Mouse (Mus musculus) intestine, embryonic 14.5 days (tissue): Measurements from ENCODE around the gene Rap2c. TPM values are rescaled to one million over a fixed set of nuclear protein-coding genes. Genes with fewer than 3 reads are reported as not detected.

ENCODE experiments used
- ATAC-seq: fragments of 200-750 bp; cut with Nextera tagmentation; replicated peaks from 2 replicates; pipeline ENCODE4 v1.8.0; 2017; ENCODE audit warnings: low read depth, moderate number of reproducible peaks, moderate TSS enrichment, moderate library complexity; ENCODE audit not compliant: low FRiP score, low TSS enrichment
- DNase-seq: peaks from one replicate; pipeline ENCODE4 v3.0.0-alpha.2; 2018; ENCODE audit warnings: low spot score
- H3K27ac ChIP-seq: fragments of 300-500 bp; sonication (generic); 2 replicates; pipeline ENCODE4 v1.5.1; 2014; ENCODE audit warnings: low read depth, mild to moderate bottlenecking, control low read depth
- H3K27me3 ChIP-seq: fragments of 300-500 bp; sonication (generic); replicated peaks from 2 replicates; pipeline ENCODE4 v1.6.1; 2014; ENCODE audit warnings: low read length, control low read depth; ENCODE audit not compliant: control insufficient read depth, insufficient read depth
- H3K36me3 ChIP-seq: fragments of 300-500 bp; sonication (generic); 2 replicates; pipeline ENCODE4 v1.6.1; 2014; ENCODE audit warnings: low read length, control low read depth; ENCODE audit not compliant: control insufficient read depth, insufficient read depth
- H3K4me1 ChIP-seq: fragments of 300-500 bp; sonication (generic); replicated peaks from 2 replicates; pipeline ENCODE4 v1.6.1; 2014; ENCODE audit warnings: low read length, control low read depth, mixed read lengths; ENCODE audit not compliant: control insufficient read depth, insufficient read depth
- H3K4me2 ChIP-seq: fragments of 300-500 bp; sonication (generic); 2 replicates; pipeline ENCODE4 v1.6.1; 2014; ENCODE audit warnings: low read length
- H3K4me3 ChIP-seq: fragments of 300-500 bp; sonication (generic); 2 replicates; pipeline ENCODE4 v1.5.1; 2014; ENCODE audit warnings: low read depth, low read length, control low read depth, mixed read lengths
- H3K9ac ChIP-seq: fragments of 300-500 bp; sonication (generic); 2 replicates; pipeline ENCODE4 v1.6.1; 2014; ENCODE audit warnings: mild to moderate bottlenecking, low read length
- H3K9me3 ChIP-seq: fragments of 300-500 bp; sonication (generic); 2 replicates; pipeline ENCODE4 v1.6.1; 2016; ENCODE audit warnings: low read length, control low read depth; ENCODE audit not compliant: control insufficient read depth
- WGBS: fragments of 180-500 bp; shearing (Covaris S2); extraction: QIAGEN DNeasy Blood & Tissue Kit; methylation state at CpG from one replicate; pipeline ENCODE4 v1.1.7; 2014; 5-methylcytosine and 5-hydroxymethylcytosine counted together
- polyA plus RNA-seq: library from polyadenylated mRNA; unstranded; fragments of >200 nt; fragmentation: Nextera tagmentation; extraction: Ambion mirVana; gene quantifications from 2 replicates; pipeline ENCODE4 v1.2.1, GENCODE M21; 2014

Rap2c gene
- polyA plus RNA-seq, 1 experiment from 2014 or later = 21.5 TPM

DNA sequence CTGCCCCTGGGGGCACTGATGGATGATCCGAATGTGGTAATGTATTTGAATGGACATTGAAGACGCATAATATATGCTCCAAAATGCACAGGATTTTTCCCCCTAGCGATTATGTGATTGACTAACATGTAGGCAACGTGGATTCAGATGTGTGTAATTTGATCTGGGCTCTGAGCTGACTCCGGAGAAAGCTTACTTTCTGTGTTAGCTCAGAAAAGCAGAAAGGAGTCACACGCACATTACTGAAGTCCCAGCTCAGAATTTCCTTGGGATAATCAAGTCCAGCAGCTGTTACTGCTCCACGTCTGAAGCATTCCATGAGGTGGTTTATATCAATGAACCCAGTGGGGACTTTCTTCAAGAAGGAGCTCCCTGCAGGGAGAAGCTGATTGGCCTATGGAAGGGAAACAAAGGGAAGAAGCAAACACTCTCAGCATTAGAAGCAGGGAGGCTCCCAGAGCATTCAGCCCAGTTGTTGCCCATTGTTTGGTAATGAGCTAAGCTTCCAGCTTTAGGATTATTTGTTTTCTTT, 17.9 kb upstream of the Rap2c start:
- Histone ChIP-seq H3K4me2 (no peak overlapping the region), H3K27me3 (no peaks in the 10 kb centered on the region)
- DNase-seq = no peak

DNA sequence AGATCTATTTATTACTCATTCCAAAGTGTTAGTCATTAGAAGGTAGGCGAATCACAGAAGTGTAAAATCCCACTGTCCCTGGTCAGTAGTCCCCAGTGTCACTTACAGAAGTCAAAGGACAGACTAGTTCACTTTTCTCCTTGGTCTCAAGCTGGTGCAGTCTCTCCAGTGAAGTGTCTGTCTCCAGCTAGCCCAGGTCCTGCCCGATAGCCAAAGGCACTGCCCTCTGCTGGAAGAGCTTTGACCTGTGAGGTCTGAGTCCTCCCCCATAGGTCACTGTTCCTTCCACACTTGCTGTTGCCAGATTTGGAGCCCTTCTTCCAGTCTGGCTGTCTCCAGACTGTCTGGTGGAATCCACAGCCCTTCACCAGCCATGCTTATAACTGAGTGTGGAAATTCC, 2.1 kb upstream of the Rap2c start:
- DNase-seq (no peak), ATAC-seq (no peak)
- Histone ChIP-seq H3K4me2 (no peak overlapping the region), H3K9me3 (no peaks in the 10 kb centered on the region), H3K4me3 (peak overlapping the region; percentile 50; the same call in 1 of the 2 replicates), H3K36me3 (peaks cover under 1% of the 10 kb centered on the region; the same call in 1 of the 2 replicates), H3K9ac (no peak overlapping the region), H3K27ac (no peak overlapping the region), H3K27me3 (no peaks in the 10 kb centered on the region), H3K4me1 (peaks cover 3% of the 10 kb centered on the region; the same call in 1 of the 2 replicates)
- 35% methylated on average over 2 of the region's 2 CpGs for whole genome bisulfite sequencing

More for the DNA sequence above, 17.9 kb upstream of the Rap2c start:
- Histone ChIP-seq H3K9me3 (no peaks in the 10 kb centered on the region), H3K4me3 (no peak overlapping the region), H3K36me3 (no peaks in the 10 kb centered on the region), H3K9ac (no peak overlapping the region), H3K4me1 (no peaks in the 10 kb centered on the region), H3K27ac (no peak overlapping the region)
- no peak for ATAC-seq
- WGBS = 23% methylated on average over 7 of the region's 7 CpGs

DNA sequence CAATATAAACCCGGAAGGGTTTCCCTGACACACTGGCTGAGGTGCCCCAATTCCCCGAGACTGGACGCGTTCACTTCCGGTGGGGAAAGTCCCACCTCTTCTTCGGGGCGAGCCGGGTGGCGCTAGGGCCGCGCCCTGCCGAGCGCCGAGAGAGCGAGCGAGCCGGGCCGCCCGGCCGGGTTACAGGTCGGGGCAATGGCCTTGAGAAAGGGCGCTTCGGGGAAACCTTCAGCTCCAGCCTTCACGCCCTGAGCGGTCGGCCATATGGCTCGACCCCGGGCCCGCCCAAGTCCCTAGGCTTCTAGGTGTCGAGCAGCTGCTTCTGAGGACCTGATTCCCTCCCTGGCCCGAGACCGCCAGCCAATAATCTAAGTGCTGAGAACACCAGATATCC, 965 bp upstream of the Rap2c start:
- 19% methylated on average over 21 of the region's 32 CpGs for WGBS
- Histone ChIP-seq H3K9ac (peak overlapping the region; percentile 78), H3K4me2 (peak overlapping the region; percentile 42), H3K27ac (peak overlapping the region; percentile 94), H3K36me3 (peaks cover 10% of the 10 kb centered on the region), H3K27me3 (no peaks in the 10 kb centered on the region), H3K4me3 (peak overlapping the region; percentile 50), H3K4me1 (peaks cover 3% of the 10 kb centered on the region; the same call in 1 of the 2 replicates), H3K9me3 (no peaks in the 10 kb centered on the region)
- ATAC-seq = peak; percentile 88
- peak; percentile 79 for DNase-seq

DNA sequence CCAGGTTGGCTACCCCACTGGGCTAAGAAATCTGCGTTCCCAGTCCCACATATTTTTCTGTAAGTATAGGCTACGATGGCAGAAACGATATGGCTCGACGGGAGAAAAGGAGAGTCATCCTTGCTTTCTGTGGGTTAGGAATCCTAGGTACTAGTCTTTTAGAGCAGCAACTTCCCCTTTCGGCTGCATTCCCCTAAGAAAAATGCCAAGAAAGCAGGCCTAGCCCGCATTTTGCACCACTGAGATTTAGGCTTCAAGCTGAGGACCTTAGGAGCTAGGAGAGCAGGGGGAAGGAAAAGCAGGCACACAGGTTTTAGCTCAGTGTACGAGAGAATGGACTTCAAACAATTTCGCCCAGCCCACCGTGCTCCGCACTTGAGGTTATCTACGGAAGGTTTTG, 892 bp downstream of the Rap2c start:
- H3K9me3 ChIP-seq = no peaks in the 10 kb centered on the region
- peak overlapping the region; percentile 50 for H3K4me3 ChIP-seq
- H3K36me3 ChIP-seq = peaks cover 10% of the 10 kb centered on the region
- H3K4me1 ChIP-seq = peaks cover 3% of the 10 kb centered on the region; the same call in 1 of the 2 replicates
- DNase-seq = no peak
- H3K27me3 ChIP-seq = no peaks in the 10 kb centered on the region
- no peak overlapping the region for H3K27ac ChIP-seq
- no peak for ATAC-seq
- H3K4me2 ChIP-seq = peak overlapping the region; percentile 42
- 17% methylated on average over 12 of the region's 12 CpGs for WGBS
- peak overlapping the region; percentile 78 for H3K9ac ChIP-seq

DNA sequence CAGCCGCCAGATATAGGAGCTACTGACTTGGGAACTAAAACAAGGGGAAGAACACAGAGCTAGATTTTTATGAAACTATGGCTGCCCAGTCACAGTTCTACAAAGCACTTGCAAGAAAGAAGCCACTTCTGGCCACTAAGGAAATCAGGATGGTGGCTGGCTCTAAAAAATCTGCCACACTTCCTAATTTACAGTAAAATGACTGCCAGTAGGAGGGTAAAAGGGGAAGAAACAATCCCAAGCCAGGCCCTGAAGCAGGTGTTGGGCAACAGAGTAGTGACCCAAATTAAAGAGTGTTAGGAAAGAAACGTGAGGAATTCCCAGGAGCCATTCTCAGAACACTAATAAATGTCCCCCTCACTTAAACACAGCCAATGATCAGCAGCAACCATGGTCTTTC, 5.5 kb downstream of the Rap2c start:
- H3K4me1 ChIP-seq = peaks cover 3% of the 10 kb centered on the region; the same call in 1 of the 2 replicates
- 62% methylated on average over 2 of the region's 2 CpGs for WGBS
- H3K9ac ChIP-seq = no peak overlapping the region
- ATAC-seq = no peak
- H3K27ac ChIP-seq = no peak overlapping the region
- H3K9me3 ChIP-seq = no peaks in the 10 kb centered on the region
- no peak for DNase-seq
- peaks cover 24% of the 10 kb centered on the region for H3K36me3 ChIP-seq
- no peak overlapping the region for H3K4me2 ChIP-seq
- no peak overlapping the region for H3K4me3 ChIP-seq
- H3K27me3 ChIP-seq = no peaks in the 10 kb centered on the region

DNA sequence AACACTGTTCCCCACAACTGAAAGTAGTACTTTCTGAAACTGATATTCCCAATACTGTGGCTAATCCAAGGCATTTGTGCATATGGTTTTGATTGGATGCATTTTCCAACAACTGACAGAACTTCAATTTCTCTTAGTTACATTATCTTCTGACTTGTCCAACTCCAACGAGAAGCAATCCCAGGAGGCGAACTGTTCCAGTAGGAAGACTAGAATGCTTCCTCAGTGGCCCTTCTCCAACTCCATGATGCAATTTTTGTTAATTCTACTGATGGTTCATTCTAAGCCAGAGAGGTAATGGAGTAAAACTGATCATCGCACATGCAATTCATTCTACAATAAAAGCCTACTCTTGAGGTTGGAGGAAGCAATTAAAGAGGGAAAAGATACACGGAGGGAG, 7.5 kb downstream of the Rap2c start:
- H3K9ac ChIP-seq = no peak overlapping the region
- 88% methylated on average over 4 of the region's 4 CpGs for WGBS
- no peak for DNase-seq
- no peak overlapping the region for H3K4me3 ChIP-seq
- no peak overlapping the region for H3K27ac ChIP-seq
- H3K4me2 ChIP-seq = no peak overlapping the region
- peaks cover 32% of the 10 kb centered on the region for H3K36me3 ChIP-seq
- no peaks in the 10 kb centered on the region for H3K4me1 ChIP-seq
- no peak for ATAC-seq
- H3K9me3 ChIP-seq = no peaks in the 10 kb centered on the region
- no peaks in the 10 kb centered on the region for H3K27me3 ChIP-seq

DNA sequence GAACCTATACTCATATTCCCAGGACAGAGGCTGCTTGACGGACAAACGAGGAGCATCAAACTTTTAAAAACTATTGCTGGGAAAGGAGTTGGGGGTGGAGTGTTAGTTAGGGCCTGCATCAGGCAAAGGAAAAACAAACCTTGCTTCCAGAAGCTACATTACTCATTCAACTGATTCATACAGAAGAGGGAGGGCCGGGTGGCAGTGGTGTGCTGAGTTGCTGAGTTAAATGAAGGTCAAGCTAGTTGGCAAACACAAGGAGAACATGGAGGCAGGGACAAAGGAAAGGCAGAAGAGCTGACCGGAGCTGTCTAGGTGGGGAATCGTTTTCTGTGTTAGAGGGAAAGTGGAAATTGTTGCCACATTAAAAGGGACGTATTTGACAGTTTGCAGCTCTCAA, 17.0 kb downstream of the Rap2c start:
- H3K9ac ChIP-seq = no peak overlapping the region
- H3K9me3 ChIP-seq = no peaks in the 10 kb centered on the region
- no peaks in the 10 kb centered on the region for H3K27me3 ChIP-seq
- DNase-seq (no peak), ATAC-seq (no peak)
- H3K36me3 ChIP-seq = 0 out of 2 replicates have a peak, but pooled peaks cover 3% of the 10 kb centered on the region
- H3K4me2 ChIP-seq = no peak overlapping the region
- H3K27ac ChIP-seq = no peak overlapping the region
- no peak overlapping the region for H3K4me3 ChIP-seq
- 76% methylated on average over 6 of the region's 6 CpGs for WGBS
- no peaks in the 10 kb centered on the region for H3K4me1 ChIP-seq

DNA sequence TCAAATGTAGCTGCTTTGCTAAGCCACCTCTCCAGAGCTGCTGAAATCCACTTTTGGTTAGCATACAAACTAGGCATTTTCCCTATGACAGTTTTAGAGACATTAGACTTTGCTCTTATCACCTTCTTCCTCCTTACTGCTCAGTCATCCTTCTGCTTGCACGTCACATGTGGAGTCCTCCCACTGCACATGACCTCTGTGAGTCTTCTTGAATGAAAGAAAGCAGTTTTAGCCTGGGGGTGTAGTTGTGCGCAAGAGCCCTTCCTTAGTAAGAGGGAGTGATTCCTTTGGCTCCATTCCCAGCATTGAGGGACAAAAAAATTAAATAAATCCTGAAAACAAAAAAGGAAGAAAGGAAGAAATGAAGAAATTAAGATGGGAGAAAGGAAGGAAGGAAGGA, 22.5 kb downstream of the Rap2c start:
- no peak overlapping the region for H3K4me2 ChIP-seq
- H3K9ac ChIP-seq = no peak overlapping the region
- H3K9me3 ChIP-seq = no peaks in the 10 kb centered on the region
- no peaks in the 10 kb centered on the region for H3K36me3 ChIP-seq
- no peak overlapping the region for H3K27ac ChIP-seq
- no peaks in the 10 kb centered on the region for H3K4me1 ChIP-seq
- no peak for ATAC-seq
- 62% methylated on average over 2 of the region's 2 CpGs for WGBS
- no peaks in the 10 kb centered on the region for H3K27me3 ChIP-seq
- H3K4me3 ChIP-seq = no peak overlapping the region
- DNase-seq = no peak

DNA sequence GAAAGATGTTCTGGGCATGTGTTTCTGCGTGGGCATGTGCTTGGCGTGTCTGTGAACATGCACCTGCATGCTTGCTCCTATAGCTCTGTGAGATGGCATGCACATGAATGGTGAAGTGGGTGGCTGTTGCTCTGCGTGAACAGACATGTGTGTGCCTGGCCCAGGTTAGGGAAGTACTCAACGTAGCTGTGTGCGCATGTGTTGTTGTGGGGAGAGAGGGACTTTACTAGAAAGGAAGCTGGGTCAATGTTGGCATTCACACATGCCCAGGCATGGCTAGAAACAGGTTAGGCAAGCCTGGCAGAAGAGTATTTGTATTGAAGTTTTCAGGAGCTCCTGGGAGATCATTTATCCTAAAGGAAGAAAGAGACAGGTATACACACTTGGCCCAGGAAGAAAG, 26.5 kb downstream of the Rap2c start:
- Histone ChIP-seq H3K9me3 (no peaks in the 10 kb centered on the region), H3K9ac (no peak overlapping the region), H3K4me3 (no peak overlapping the region), H3K27me3 (no peaks in the 10 kb centered on the region), H3K27ac (no peak overlapping the region), H3K4me1 (no peaks in the 10 kb centered on the region), H3K4me2 (no peak overlapping the region), H3K36me3 (no peaks in the 10 kb centered on the region)
- ATAC-seq (no peak), DNase-seq (no peak)
- 93% methylated on average over 5 of the region's 5 CpGs for WGBS
